Mouse (Mus musculus): ENCODE data around the gene Slc12a3. TPM values are rescaled to one million over a fixed set of nuclear protein-coding genes. Genes with fewer than 3 reads are reported as not detected.
"Not testable (repeated sequence)": the region's sequence is repeated elsewhere in the genome, so short reads cannot be mapped to it uniquely, and the experiment has no call there.

The Slc12a3 gene
- total RNA-seq, 2 experiments from 2014 or later: 0.12 to 0.24 TPM

DNA sequence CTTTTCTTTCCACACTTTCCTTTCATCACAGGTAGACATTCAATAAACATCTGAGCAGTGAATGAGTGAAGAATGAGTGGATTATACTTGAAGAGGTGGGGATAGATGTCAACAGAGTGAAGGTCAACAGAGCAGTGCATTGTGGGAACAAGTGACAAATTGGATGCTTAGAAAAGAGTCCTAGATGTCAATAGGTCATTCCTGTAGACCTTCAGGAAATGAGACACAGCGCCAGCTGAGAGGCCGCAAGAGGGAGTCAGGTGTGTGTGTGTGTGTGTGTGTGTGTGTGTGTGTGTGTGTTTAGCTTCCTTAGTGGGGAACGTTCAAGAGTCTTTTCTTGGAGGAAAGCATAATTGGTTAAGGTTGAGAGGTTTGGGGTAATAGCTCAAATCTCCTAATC lies 47.2 kb downstream of the Slc12a3 start:
- DNase-seq: no peak

GRCm38 (mm10) chr8:94376580-94376979 lies 47.6 kb downstream of the Slc12a3 start:
- no peak for DNase-seq

DNA sequence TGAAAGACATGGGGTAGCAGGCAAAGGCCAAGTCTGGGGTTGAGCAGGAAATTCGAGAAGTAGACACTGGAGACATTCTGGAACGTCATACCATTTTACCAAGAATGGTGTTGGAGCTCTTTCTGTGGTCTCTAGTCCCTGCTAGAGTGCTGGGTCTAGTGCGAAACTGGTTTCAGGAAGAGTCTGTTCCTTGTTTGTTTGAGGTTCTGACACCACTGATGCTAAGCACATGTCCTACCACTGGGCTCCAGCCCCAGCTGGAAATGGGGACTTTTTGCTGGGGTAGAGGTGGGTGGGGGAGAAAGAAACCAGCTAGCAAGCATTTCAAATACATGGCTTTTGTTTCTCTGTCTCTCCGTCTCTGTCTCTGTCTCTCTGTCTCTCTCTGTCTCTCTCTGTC lies 48.0 kb downstream of the Slc12a3 start:
- DNase-seq: no peak

GRCm38 (mm10) chr8:94377714-94378205 lies 48.8 kb downstream of the Slc12a3 start:
- DNase-seq: peak; percentile 63

DNA sequence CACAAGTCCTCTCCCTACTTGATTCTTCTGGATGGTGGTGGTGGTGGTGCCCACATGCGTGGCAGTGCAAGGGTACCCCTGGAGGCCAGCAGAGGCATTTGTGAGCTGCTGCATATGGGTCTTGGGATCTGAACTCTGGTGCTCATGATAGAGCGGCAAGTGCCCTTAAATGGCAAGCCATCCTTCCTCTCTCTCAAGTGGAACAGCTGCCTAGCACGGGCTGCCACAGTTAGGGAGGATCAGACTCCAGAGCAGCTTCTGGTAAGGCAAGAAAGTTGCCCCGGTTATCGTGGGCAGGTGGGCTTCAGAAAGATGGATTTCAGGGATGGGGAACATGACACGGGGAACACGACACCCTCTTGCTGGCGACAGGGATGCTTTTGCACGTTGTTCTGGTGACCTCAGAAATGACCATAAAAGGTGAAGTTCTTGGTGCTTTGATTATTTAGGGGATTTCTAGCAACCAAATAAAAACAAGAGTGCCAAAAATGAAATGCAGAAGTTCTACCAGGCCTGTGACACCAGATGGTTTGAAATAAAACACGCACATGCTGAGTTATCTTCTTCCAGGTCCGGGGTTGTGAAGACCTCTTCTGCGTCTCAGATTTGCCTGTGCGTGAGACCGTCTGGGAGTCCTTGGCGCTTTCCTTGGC lies 49.9 kb downstream of the Slc12a3 start:
- DNase-seq: no peak

DNA sequence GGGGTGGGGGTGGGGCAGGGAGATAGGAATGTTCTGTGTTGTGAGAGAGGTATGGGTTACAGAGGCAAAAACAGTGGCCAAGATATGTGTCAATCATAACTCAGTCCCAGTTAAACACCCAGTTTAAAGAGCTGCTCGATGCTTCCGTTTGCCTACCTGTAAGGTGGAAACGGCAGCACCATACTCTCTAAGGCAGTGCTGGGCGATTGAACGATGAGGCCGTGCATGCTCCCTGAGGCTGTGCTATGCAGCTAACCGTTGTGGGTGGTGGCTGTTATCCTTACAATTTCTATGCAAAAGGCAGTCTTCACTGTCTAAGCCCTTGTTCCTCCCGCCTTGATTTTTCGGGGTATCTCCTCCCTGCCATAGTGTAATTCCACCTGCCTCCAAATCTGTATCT lies 50.7 kb downstream of the Slc12a3 start:
- DNase-seq: no peak

DNA sequence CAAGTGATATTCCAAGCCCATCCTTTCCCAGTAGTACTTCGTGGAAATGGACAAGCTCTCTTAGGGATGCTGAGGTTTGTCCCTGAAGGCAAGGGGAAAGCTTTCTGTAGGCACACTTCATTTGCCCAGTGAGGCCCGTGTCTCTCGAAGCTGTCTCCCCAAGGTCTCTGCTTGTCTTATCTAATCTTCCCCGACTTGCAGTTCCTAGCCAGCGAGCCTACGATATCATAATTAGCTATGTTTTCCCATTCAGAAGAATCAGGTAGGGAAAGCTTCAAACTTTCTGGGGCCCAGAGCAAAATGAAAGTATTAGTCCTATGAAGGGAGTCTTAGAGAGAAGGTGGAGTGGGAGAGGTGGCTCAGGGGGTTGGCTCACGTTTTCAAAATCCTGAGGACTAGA lies 55.2 kb downstream of the Slc12a3 start:
- DNase-seq: no peak

DNA sequence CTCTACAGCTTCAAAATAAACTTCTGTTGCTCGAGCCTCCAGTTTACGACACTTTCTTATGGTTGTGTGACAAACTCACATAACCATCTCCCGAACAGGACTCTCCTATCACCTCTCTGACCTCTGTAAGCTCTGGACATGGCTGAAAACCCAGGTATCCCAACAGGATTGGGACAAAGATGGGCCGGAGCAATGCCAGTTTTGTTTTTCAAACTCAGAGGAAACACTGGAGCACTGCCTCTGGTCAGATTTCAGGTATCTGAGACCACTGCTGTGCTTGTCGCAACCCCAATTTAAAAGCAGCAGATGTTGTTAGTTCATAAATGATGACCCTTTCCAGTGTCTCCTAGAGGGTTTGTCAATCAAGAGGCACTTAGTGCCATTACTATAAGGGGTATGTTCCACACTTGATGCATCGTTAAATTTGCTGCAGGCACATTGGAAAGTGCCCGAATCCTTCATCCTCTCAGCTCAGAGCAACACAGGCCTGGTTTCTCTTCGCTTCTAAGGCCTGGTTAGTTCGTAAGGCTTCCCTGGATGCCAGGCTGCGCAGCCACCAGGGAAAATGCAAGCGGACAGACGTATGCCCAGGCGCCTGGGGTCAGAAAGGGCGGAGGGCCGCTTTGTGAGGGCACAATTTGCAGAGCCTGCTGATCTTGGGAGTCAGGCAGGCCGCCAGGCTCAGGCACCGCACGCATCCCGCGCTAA lies 56.7 kb downstream of the Slc12a3 start:
- DNase-seq: no peak

- DNase-seq: peak; percentile 99
These were observed 57.4 kb downstream of the Slc12a3 start, which contains the start of gene Herpud1 for GRCm38 (mm10) chr8:94386214-94387026. Gene Herpud1 (plus strand): TSS chr8:94386438.

- peak; percentile 91 for DNase-seq
These were observed 58.2 kb downstream of the Slc12a3 start for GRCm38 (mm10) chr8:94387027-94387684.

DNA sequence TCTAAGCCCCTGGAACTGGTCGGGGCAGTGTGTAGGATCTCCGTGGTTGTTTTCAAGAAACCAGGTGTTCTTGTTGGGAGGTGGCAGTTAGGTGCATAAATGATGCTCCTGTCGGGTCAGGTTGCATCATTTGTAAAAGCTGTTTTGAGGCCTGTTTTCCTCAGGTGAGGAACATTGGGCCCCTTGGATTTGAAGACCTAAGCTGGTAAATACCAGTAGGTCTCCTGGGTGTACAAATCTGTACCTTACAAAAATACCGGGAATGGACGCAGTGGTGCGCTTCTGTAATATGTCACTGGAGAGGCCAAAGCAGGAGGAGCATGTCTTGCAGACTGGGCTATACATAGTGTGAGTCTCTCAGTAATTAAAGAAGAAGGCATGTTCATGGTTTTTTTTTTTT lies 58.8 kb downstream of the Slc12a3 start:
- no peak for DNase-seq

GRCm38 (mm10) chr8:94389531-94389930 lies 60.5 kb downstream of the Slc12a3 start:
- DNase-seq: no peak

GRCm38 (mm10) chr8:94390429-94390828 lies 61.4 kb downstream of the Slc12a3 start:
- no peak for DNase-seq

DNA sequence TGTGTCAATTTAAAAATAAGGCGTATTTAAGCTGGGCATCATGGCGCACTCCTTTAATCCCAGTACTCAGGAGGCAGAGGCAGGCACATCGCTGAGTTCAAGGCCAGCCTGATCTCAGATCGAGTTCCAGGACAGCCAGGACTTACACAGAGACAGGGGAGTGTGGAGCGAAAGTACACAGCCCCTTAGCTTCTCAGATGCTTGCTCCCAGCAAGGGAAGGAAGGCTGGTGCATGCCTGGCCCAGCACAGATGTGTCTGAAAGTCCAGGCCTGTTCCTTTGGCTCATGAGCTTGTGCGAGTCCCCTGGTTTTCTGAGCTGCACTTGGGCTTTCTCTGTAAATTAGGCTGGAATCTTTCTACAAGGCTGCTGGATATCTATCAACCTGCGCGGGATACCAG lies 61.9 kb downstream of the Slc12a3 start:
- no peak for DNase-seq

- DNase-seq: peak; percentile 70
These were observed 63.1 kb downstream of the Slc12a3 start for GRCm38 (mm10) chr8:94392147-94392546.

DNA sequence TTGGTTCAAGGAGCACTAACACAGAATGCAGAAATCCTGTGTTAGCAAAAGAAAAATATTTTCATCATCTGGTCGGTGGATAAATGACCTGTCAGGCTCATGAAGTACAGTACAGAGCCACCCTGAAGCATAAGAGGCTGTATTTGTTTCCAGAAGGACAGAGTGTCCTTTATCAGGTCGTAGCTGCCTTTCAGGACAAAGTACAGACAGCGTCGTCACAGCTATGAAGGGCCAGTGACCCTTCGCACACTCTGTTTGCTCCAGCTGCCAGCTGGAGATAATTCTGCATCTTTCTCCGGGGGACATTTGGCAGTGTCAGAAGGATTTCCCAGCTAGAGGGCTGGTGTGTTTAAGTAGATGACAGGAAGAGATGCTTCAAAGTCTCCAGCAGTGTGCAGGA lies 63.6 kb downstream of the Slc12a3 start:
- no peak for DNase-seq

DNA sequence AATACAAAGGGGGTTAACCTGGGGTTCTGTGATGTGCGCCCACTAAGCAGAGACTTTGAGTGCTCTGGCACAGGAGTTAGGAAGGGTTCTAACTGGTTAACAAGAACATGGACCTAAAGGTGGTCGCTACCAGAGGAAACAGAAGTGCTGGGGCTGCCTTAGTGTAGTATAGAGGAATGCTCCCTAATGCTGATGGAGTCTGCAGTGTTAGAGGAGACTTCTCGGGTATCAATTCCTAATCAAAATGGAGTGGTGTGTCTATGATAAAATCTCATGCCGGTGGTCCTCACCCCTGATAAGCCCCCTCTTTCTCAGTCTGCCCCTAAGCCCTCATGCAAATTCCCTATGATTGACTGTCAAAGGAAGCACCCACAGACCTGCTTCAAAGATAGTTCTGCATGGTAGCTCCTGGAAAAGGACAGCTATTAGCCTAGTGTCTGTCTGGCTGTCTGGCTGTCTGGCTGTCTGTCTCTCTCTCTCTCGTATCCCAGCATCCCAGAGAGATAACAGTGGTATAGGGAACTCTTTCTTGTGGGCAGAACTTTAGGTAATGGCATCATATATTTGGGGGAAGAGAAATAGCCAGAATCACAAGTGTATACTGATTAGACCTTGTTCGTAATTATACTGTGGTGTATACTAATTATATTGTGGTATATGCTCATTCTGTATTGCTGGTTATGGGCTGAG lies 67.0 kb downstream of the Slc12a3 start:
- no peak for DNase-seq

GRCm38 (mm10) chr8:94396964-94397657 lies 68.1 kb downstream of the Slc12a3 start:
- DNase-seq: peak; percentile 75

- DNase-seq: no peak
These were observed 69.6 kb downstream of the Slc12a3 start for GRCm38 (mm10) chr8:94398587-94398986.

DNA sequence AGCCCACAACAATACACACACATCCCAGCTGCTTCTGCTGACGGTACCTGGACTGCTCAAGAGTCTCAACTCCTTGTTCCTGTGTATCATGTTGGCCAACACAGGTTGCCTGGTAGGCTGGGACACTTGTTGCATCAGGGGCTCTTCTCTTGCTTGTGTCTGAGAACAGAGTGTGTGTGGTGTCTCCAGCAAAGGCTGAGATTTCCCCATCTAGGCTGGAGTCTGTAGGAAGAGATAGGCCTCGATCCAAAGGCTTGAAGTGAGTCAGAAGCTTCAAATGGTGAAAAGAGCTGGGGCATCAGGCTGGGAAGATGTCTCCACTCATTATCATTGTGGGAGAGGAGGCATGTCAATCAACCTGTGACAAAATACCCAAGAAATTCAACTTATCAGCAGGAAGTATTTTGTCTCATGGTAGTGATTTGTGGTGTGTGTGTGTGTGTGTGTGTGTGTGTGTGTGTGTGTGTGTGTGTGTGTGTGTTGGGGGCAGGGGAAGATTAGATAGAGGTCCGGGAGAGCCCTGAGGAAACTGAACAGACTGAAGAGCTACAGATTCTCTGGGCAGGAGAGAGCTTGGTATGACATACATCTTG lies 70.5 kb downstream of the Slc12a3 start:
- DNase-seq: no peak

DNA sequence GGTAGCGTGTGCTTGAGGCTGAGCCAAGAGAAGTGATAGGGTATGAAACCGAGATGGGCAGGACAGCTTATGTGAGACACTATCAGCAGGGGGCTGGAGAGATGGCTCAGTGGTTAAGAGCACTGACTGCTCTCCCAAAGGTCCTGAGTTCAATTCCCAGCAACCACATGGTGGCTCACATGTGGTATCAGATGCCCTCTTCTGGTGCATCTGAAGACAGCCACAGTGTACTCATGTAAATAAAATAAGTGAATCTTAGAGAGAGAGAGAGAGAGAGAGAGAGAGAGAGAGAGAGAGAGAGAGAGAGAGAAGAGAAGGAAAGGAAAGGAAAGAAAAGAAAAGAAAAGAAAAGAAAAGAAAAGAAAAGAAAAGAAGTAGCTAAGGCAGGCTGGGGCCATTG lies 71.0 kb downstream of the Slc12a3 start:
- not testable (repeated sequence) for DNase-seq
